Mouse (Mus musculus) hindbrain, embryonic 10.5 days (tissue): ENCODE measurements around the gene Rasl10b. TPM values are rescaled to one million over a fixed set of nuclear protein-coding genes. Genes with fewer than 3 reads are reported as not detected.
A peak's percentile ranks its signal among the peaks of the same experiment; 100 is the strongest.

Source experiments
- DNase-seq: peaks from one replicate; pipeline ENCODE4 v3.0.0-alpha.2; 2017; ENCODE audit warnings: low spot score
- H3K27ac ChIP-seq: fragments of 300-500 bp; sonication (generic); 2 replicates; pipeline ENCODE4 v1.5.1; 2016; ENCODE audit warnings: mild to moderate bottlenecking, moderate library complexity
- H3K27me3 ChIP-seq: fragments of 300-500 bp; sonication (generic); 2 replicates; pipeline ENCODE4 v1.6.1; 2016; ENCODE audit warnings: mild to moderate bottlenecking; ENCODE audit not compliant: poor library complexity, insufficient read depth, severe bottlenecking
- H3K36me3 ChIP-seq: fragments of 300-500 bp; sonication (generic); 2 replicates; pipeline ENCODE4 v1.6.1; 2016; ENCODE audit warnings: mild to moderate bottlenecking, moderate library complexity
- H3K4me1 ChIP-seq: fragments of 300-500 bp; sonication (generic); replicated peaks from 2 replicates; pipeline ENCODE4 v1.6.1; 2016; ENCODE audit warnings: mild to moderate bottlenecking
- H3K4me3 ChIP-seq: fragments of 300-500 bp; sonication (generic); 2 replicates; pipeline ENCODE4 v1.5.1; 2016; ENCODE audit warnings: mild to moderate bottlenecking, moderate library complexity
- H3K9me3 ChIP-seq: fragments of 300-500 bp; sonication (generic); 2 replicates; pipeline ENCODE4 v1.6.1; 2016; ENCODE audit warnings: mild to moderate bottlenecking, moderate library complexity
- WGBS: fragments of 180-500 bp; shearing (Covaris S2); methylation state at CpG from one replicate; pipeline ENCODE4 v1.1.7; 2016; 5-methylcytosine and 5-hydroxymethylcytosine counted together
- polyA plus RNA-seq: library from polyadenylated mRNA; unstranded; fragments of >200 nt; fragmentation: Nextera tagmentation; extraction: Ambion mirVana; gene quantifications from 2 replicates; pipeline ENCODE4 v1.2.1, GENCODE M21; 2016

The Rasl10b gene
- polyA plus RNA-seq, 1 experiment from 2014 or later, result 11.1 TPM

- Histone ChIP-seq H3K27me3 (peaks cover 21% of the 10 kb centered on the region), H3K9me3 (no peaks in the 10 kb centered on the region), H3K4me1 (peaks cover 28% of the 10 kb centered on the region), H3K36me3 (peaks cover 15% of the 10 kb centered on the region), H3K27ac (no peak overlapping the region), H3K4me3 (no peak overlapping the region)
- WGBS, result 36% methylated on average over 8 of the region's 8 CpGs
- DNase-seq, result no peak
These were observed 695 bp upstream of the Rasl10b start for GRCm38 (mm10) chr11:83408242-83408641.

GRCm38 (mm10) chr11:83409792-83410291 is 905 bp downstream of the Rasl10b start:
- DNase-seq, result peak; percentile 35
- H3K27me3 ChIP-seq, result peaks cover 23% of the 10 kb centered on the region
- H3K9me3 ChIP-seq, result no peaks in the 10 kb centered on the region
- under 1% methylated on average over 39 of the region's 40 CpGs for WGBS
- no peaks in the 10 kb centered on the region for H3K36me3 ChIP-seq
- peak overlapping the region; percentile 93 for H3K27ac ChIP-seq
- H3K4me3 ChIP-seq, result peak overlapping the region; percentile 85
- H3K4me1 ChIP-seq, result peaks cover 28% of the 10 kb centered on the region

GRCm38 (mm10) chr11:83410510-83410909 is 1.6 kb downstream of the Rasl10b start:
- WGBS, result 29% methylated on average over 6 of the region's 6 CpGs
- Histone ChIP-seq H3K9me3 (no peaks in the 10 kb centered on the region), H3K4me1 (peaks cover 28% of the 10 kb centered on the region), H3K27me3 (peaks cover 23% of the 10 kb centered on the region), H3K4me3 (peak overlapping the region; percentile 85), H3K36me3 (no peaks in the 10 kb centered on the region), H3K27ac (no peak overlapping the region)
- no peak for DNase-seq

- Histone ChIP-seq H3K4me1 (peaks cover 13% of the 10 kb centered on the region), H3K9me3 (no peaks in the 10 kb centered on the region), H3K4me3 (no peak overlapping the region), H3K27ac (no peak overlapping the region), H3K36me3 (no peaks in the 10 kb centered on the region), H3K27me3 (peaks cover 71% of the 10 kb centered on the region)
- WGBS, result 16% methylated on average over 5 of the region's 5 CpGs
- peak; percentile 69 for DNase-seq
These were observed 8.1 kb downstream of the Rasl10b start for GRCm38 (mm10) chr11:83417080-83417479.

- 84% methylated on average over 7 of the region's 7 CpGs for WGBS
- Histone ChIP-seq H3K27ac (no peak overlapping the region), H3K36me3 (no peaks in the 10 kb centered on the region), H3K4me1 (peaks cover 13% of the 10 kb centered on the region), H3K27me3 (peaks cover 65% of the 10 kb centered on the region), H3K4me3 (no peak overlapping the region), H3K9me3 (no peaks in the 10 kb centered on the region)
- DNase-seq, result no peak
These were observed 8.8 kb downstream of the Rasl10b start for GRCm38 (mm10) chr11:83417708-83418107.

GRCm38 (mm10) chr11:83418566-83418965 is 9.6 kb downstream of the Rasl10b start:
- peak; percentile 25 for DNase-seq
- H3K4me3 ChIP-seq, result peak overlapping the region; percentile 36
- WGBS, result 7% methylated on average over 38 of the region's 38 CpGs
- peaks cover 61% of the 10 kb centered on the region for H3K27me3 ChIP-seq
- H3K27ac ChIP-seq, result no peak overlapping the region
- no peaks in the 10 kb centered on the region for H3K36me3 ChIP-seq
- peaks cover 13% of the 10 kb centered on the region for H3K4me1 ChIP-seq
- no peaks in the 10 kb centered on the region for H3K9me3 ChIP-seq

GRCm38 (mm10) chr11:83420338-83420737 is 11.4 kb downstream of the Rasl10b start:
- DNase-seq, result peak; percentile 28
- 37% methylated on average over 4 of the region's 4 CpGs for WGBS
- Histone ChIP-seq H3K27me3 (peaks cover 61% of the 10 kb centered on the region), H3K4me1 (peaks cover 13% of the 10 kb centered on the region), H3K36me3 (no peaks in the 10 kb centered on the region), H3K4me3 (no peak overlapping the region), H3K9me3 (no peaks in the 10 kb centered on the region), H3K27ac (no peak overlapping the region)

- Histone ChIP-seq H3K27ac (no peak overlapping the region), H3K27me3 (peaks cover 64% of the 10 kb centered on the region), H3K36me3 (no peaks in the 10 kb centered on the region), H3K4me3 (no peak overlapping the region), H3K9me3 (no peaks in the 10 kb centered on the region), H3K4me1 (peaks cover 13% of the 10 kb centered on the region)
- peak; percentile 76 for DNase-seq
- WGBS, result 4% methylated on average over 9 of the region's 9 CpGs
These were observed 12.4 kb downstream of the Rasl10b start for GRCm38 (mm10) chr11:83421305-83421704.

- Histone ChIP-seq H3K9me3 (no peaks in the 10 kb centered on the region), H3K4me3 (no peak overlapping the region), H3K36me3 (no peaks in the 10 kb centered on the region), H3K4me1 (peaks cover 12% of the 10 kb centered on the region), H3K27ac (no peak overlapping the region), H3K27me3 (peaks cover 66% of the 10 kb centered on the region)
- WGBS, result 8% methylated on average over 8 of the region's 8 CpGs
- peak; percentile 80 for DNase-seq
These were observed 15.7 kb downstream of the Rasl10b start for GRCm38 (mm10) chr11:83424681-83425080.

GRCm38 (mm10) chr11:83426964-83427363 is 18.0 kb downstream of the Rasl10b start:
- Histone ChIP-seq H3K4me3 (peak overlapping the region; percentile 7; the same call in 1 of the 2 replicates), H3K27me3 (peaks cover 48% of the 10 kb centered on the region), H3K4me1 (peaks cover 14% of the 10 kb centered on the region), H3K36me3 (no peaks in the 10 kb centered on the region), H3K9me3 (no peaks in the 10 kb centered on the region), H3K27ac (no peak overlapping the region)
- WGBS, result 39% methylated on average over 17 of the region's 17 CpGs
- DNase-seq, result no peak

- peaks cover 14% of the 10 kb centered on the region for H3K4me1 ChIP-seq
These were observed 20.4 kb downstream of the Rasl10b start, which contains the start of gene Gas2l2 for GRCm38 (mm10) chr11:83429355-83429754. Gene Gas2l2 (minus strand): TSS chr11:83429455.

GRCm38 (mm10) chr11:83432533-83432932 is 23.6 kb downstream of the Rasl10b start:
- Histone ChIP-seq H3K27me3 (peaks cover 30% of the 10 kb centered on the region), H3K9me3 (no peaks in the 10 kb centered on the region), H3K27ac (no peak overlapping the region), H3K4me3 (no peak overlapping the region), H3K36me3 (no peaks in the 10 kb centered on the region), H3K4me1 (peaks cover 10% of the 10 kb centered on the region)
- 81% methylated on average over 2 of the region's 2 CpGs for WGBS
- no peak for DNase-seq

More at GRCm38 (mm10) chr11:83429355-83429754, 20.4 kb downstream of the Rasl10b start, which contains the start of gene Gas2l2:
- no peak for DNase-seq
- Histone ChIP-seq H3K27ac (peak within 1 kb of the TSS; percentile 23; the same call in 1 of the 2 replicates), H3K36me3 (no peaks in the 10 kb centered on the region), H3K27me3 (peaks cover 47% of the 10 kb centered on the region), H3K9me3 (no peaks in the 10 kb centered on the region), H3K4me3 (0 out of 2 replicates have a peak within 1 kb of the TSS, but pooled peaks have one; percentile 11)
- WGBS, result 53% methylated on average over 5 of the region's 5 CpGs

GRCm38 (mm10) chr11:83437377-83437776 is 28.4 kb downstream of the Rasl10b start, which contains the start of gene 1700020L24Rik:
Gene 1700020L24Rik (plus strand): TSS chr11:83437677.
- DNase-seq, result no peak
- peaks cover 33% of the 10 kb centered on the region for H3K27me3 ChIP-seq
- no peak within 1 kb of the TSS for H3K4me3 ChIP-seq
- WGBS, result 87% methylated on average over 1 of the region's 1 CpGs
- H3K27ac ChIP-seq, result no peak within 1 kb of the TSS
- H3K4me1 ChIP-seq, result peaks cover 18% of the 10 kb centered on the region; the same call in 1 of the 2 replicates
- no peaks in the 10 kb centered on the region for H3K9me3 ChIP-seq
- no peaks in the 10 kb centered on the region for H3K36me3 ChIP-seq
